Mouse (Mus musculus) midbrain, embryonic 11.5 days (tissue): ENCODE data around the gene Olfml1. TPM values are rescaled to one million over a fixed set of nuclear protein-coding genes. Genes with fewer than 3 reads are reported as not detected.

ENCODE experiments used
- ATAC-seq: fragments of 200-750 bp; cut with Nextera tagmentation; 2 replicates; pipeline ENCODE4 v1.8.0; 2017; ENCODE audit warnings: moderate TSS enrichment, moderate library complexity; ENCODE audit not compliant: low FRiP score
- DNase-seq: peaks from one replicate; pipeline ENCODE4 v3.0.0; 2015; ENCODE audit warnings: low spot score; ENCODE audit errors: missing footprints
- H3K27ac ChIP-seq: fragments of 300-500 bp; sonication (generic); 2 replicates; pipeline ENCODE4 v1.5.1; 2014; ENCODE audit warnings: low read depth, low read length
- H3K27me3 ChIP-seq: fragments of 300-500 bp; sonication (generic); 2 replicates; pipeline ENCODE4 v1.6.1; 2014; ENCODE audit warnings: mild to moderate bottlenecking, low read length, moderate library complexity, mixed read lengths; ENCODE audit not compliant: control insufficient read depth, insufficient read depth
- H3K36me3 ChIP-seq: fragments of 300-500 bp; sonication (generic); 2 replicates; pipeline ENCODE4 v1.6.1; 2014; ENCODE audit warnings: mild to moderate bottlenecking, low read length, moderate library complexity, mixed read lengths; ENCODE audit not compliant: control insufficient read depth, insufficient read depth
- H3K4me1 ChIP-seq: fragments of 300-500 bp; sonication (generic); 2 replicates; pipeline ENCODE4 v1.6.1; 2014; ENCODE audit warnings: low read length; ENCODE audit not compliant: control insufficient read depth, insufficient read depth
- H3K4me2 ChIP-seq: fragments of 300-500 bp; sonication (generic); 2 replicates; pipeline ENCODE4 v1.6.1; 2014; ENCODE audit warnings: mild to moderate bottlenecking, moderate library complexity
- H3K4me3 ChIP-seq: fragments of 300-500 bp; sonication (generic); 2 replicates; pipeline ENCODE4 v1.5.1; 2014; ENCODE audit warnings: low read depth, low read length
- H3K9ac ChIP-seq: fragments of 300-500 bp; sonication (generic); 2 replicates; pipeline ENCODE4 v1.6.1; 2014; ENCODE audit warnings: low read length
- H3K9me3 ChIP-seq: fragments of 300-500 bp; sonication (generic); 2 replicates; pipeline ENCODE4 v1.6.1; 2016; ENCODE audit warnings: low read length; ENCODE audit not compliant: control insufficient read depth
- WGBS: fragments of 180-500 bp; shearing (Covaris S2); extraction: QIAGEN DNeasy Blood & Tissue Kit; methylation state at CpG from one replicate; pipeline ENCODE4 v1.1.7; 2014; 5-methylcytosine and 5-hydroxymethylcytosine counted together
- polyA plus RNA-seq: library from polyadenylated mRNA; unstranded; fragments of >200 nt; fragmentation: Nextera tagmentation; extraction: Ambion mirVana; gene quantifications from 2 replicates; pipeline ENCODE4 v1.2.1, GENCODE M21; 2014

The Olfml1 gene
- polyA plus RNA-seq: 6.8 and 8.2 TPM in 2 replicates

DNA sequence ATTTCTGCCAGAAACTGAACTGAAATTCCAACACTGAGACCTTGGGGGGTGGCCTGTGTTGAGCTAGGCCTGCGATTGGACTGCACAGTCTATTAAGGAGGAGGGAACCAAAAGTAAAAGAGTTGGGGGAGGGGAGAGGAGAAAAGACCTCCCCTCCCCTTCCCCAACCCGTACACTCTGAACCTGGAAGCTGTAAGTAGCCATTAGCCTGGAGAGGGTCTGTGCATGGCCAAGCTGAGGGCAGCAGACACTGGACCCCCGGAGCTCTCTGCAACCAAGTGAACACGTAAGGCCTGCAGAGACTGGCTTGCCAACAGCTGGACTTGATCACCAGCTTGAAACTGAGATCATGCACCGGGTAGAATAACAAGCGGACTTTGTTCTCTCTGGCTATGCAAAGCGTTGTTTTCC lies at the start of gene Olfml1:
Gene Olfml1, plus strand, starts transcription at position 186 of the 411 bp plus-strand sequence.
- Histone ChIP-seq H3K27ac (no peak within 1 kb of the TSS), H3K27me3 (no peaks in the 10 kb centered on the region), H3K9ac (no peak within 1 kb of the TSS), H3K9me3 (no peaks in the 10 kb centered on the region), H3K4me2 (no peak within 1 kb of the TSS), H3K4me3 (no peak within 1 kb of the TSS), H3K4me1 (no peaks in the 10 kb centered on the region), H3K36me3 (no peaks in the 10 kb centered on the region)
- DNase-seq (no peak), ATAC-seq (no peak)
- 65% methylated on average over 7 of the region's 7 CpGs for WGBS

DNA sequence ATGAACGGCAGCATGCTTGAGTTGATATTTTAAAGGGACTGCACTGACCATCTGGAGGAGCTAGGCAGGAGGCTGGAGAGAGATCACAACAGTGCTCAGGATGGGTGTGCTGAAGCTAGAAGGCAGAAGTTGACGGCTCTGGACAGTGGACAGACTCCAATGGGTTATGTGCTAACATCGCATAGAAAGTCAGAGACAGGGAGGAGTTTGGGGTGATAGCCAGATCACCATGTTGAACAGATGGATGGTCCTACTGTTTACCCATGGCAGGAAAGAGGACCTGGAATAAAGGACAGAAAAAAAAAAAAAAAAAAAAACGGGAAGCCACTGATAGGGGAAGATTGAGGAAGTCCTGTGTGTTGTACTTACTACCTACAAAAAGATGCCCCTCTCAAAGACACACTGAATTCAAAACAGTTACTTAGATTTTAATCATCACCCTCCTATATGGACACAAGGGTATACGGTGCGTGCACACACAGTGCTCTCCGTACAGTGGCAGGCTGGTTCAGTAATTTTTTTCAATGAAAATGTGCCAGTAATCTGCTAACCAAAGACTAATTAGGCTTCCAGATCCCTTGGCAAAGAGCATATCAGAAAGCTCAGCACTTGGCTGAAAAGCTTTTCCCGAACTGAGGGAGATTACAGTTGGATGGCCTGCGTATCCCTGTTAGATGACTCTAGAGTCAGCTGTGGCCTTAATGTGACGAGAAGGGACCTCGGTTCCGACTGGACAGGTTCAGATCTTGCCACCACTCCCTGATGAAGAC lies 47.8 kb upstream of the Olfml1 start:
- DNase-seq: no peak
- Histone ChIP-seq H3K36me3 (no peaks in the 10 kb centered on the region), H3K4me1 (no peaks in the 10 kb centered on the region), H3K4me2 (no peak overlapping the region), H3K27ac (no peak overlapping the region), H3K4me3 (no peak overlapping the region), H3K9me3 (no peaks in the 10 kb centered on the region), H3K27me3 (no peaks in the 10 kb centered on the region), H3K9ac (no peak overlapping the region)
- WGBS: 90% methylated on average over 12 of the region's 12 CpGs
- no peak for ATAC-seq

DNA sequence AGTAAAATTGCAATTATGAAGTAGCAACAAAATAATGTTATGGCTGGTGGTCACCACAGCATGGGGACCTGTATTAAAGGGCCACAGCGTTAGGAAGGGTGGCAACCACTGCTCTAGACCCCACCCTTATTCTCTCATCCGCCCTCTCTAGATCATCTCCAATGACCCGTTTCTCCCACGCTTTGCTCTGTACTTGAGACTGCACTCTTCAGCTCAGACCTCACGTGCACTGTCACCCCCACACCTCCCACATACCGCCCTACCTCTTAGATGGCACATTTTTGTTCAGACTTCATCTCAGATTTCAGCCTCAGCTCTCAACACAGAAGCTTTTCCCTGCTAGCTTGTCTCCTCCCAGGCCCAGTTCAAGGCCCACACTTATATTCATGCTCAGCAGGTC lies 45.8 kb upstream of the Olfml1 start:
- Histone ChIP-seq H3K36me3 (no peaks in the 10 kb centered on the region), H3K4me1 (no peaks in the 10 kb centered on the region), H3K9me3 (no peaks in the 10 kb centered on the region), H3K27ac (no peak overlapping the region), H3K9ac (no peak overlapping the region), H3K4me3 (no peak overlapping the region), H3K4me2 (no peak overlapping the region), H3K27me3 (no peaks in the 10 kb centered on the region)
- 87% methylated on average over 6 of the region's 6 CpGs for WGBS
- no peak for DNase-seq
- no peak for ATAC-seq

- Histone ChIP-seq H3K4me3 (no peak overlapping the region), H3K27ac (no peak overlapping the region), H3K9ac (no peak overlapping the region), H3K36me3 (no peaks in the 10 kb centered on the region), H3K4me1 (no peaks in the 10 kb centered on the region), H3K27me3 (no peaks in the 10 kb centered on the region), H3K9me3 (no peaks in the 10 kb centered on the region), H3K4me2 (no peak overlapping the region)
- DNase-seq (no peak), ATAC-seq (peak; percentile 69)
- 36% methylated on average over 1 of the region's 1 CpGs for WGBS
Observed at GRCm38 (mm10) chr7:107526299-107526698, 40.9 kb upstream of the Olfml1 start.

DNA sequence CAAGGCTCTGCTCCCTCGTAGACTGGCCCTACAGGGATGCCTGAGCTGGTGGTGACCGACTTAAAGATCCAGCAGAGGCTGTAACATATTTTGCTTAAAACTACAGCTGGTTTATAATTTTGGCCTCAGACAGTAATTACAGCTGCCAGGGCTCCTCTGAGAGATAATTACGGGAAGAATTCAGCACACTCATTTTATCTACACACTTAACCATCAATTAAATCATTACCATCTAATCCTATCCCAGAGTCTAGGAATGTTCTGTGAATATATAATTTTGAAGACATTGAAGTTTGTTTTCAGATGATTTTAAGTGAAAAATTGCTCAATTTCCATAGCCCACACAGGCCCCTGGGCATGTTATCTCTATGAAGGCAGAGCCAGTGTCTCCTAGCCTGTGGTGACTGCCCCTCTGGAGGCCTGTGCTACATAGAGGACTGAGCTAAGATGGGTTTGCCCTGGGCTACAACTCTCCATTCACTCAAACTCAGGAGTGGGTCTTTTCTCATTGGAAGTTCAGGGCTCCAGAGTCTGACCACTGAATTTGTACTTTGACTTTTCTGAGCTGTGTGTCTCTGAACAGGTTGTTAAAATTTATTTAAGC lies 39.0 kb upstream of the Olfml1 start:
- no peak for ATAC-seq
- no peak overlapping the region for H3K4me3 ChIP-seq
- no peak overlapping the region for H3K27ac ChIP-seq
- no peaks in the 10 kb centered on the region for H3K9me3 ChIP-seq
- H3K36me3 ChIP-seq: no peaks in the 10 kb centered on the region
- DNase-seq: no peak
- no peaks in the 10 kb centered on the region for H3K4me1 ChIP-seq
- H3K4me2 ChIP-seq: no peak overlapping the region
- no peaks in the 10 kb centered on the region for H3K27me3 ChIP-seq
- H3K9ac ChIP-seq: no peak overlapping the region
- 92% methylated on average over 3 of the region's 3 CpGs for WGBS

DNA sequence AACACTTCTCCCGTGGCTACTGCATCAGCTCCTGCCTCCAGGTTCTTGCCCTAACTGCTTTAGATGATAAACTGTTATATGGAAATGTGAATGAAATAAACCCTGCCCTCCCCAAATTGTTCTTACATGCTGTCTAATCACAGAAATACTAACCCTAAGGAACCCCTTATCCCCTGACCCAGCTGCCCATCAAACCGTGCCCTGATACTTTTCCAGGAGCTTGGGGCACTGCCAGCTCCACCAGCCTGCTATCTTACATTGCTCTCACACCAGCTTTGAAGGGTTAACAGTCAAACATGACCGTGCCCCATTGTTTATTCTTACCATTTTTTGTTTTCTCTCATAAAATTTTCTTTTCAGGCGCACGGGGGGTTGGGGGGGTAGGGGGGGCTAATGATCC lies 37.9 kb upstream of the Olfml1 start:
- H3K9ac ChIP-seq: no peak overlapping the region
- DNase-seq (no peak), ATAC-seq (no peak)
- no peaks in the 10 kb centered on the region for H3K9me3 ChIP-seq
- no peaks in the 10 kb centered on the region for H3K4me1 ChIP-seq
- no peak overlapping the region for H3K4me2 ChIP-seq
- 82% methylated on average over 5 of the region's 5 CpGs for WGBS
- H3K4me3 ChIP-seq: no peak overlapping the region
- H3K36me3 ChIP-seq: no peaks in the 10 kb centered on the region
- H3K27me3 ChIP-seq: no peaks in the 10 kb centered on the region
- no peak overlapping the region for H3K27ac ChIP-seq

DNA sequence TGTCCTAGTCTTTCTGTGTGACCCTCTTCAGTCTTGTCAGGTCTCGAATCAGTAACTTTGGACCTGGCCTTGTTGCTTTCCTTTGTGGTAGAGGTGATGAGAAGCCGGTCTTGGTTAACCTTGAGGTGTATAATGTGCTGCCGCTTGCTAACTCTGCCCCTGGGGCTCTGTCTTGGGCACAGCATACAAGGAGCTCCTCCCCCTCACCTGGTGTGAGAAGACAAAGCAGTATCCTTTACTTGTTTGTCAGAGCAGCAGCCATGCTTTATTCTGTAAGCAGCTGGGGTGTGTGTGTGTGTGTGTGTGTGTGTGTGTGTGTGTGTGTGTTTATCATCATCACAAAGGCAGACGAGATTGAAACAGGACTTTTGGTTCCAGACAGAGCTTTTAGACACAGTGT lies 31.9 kb upstream of the Olfml1 start:
- ATAC-seq (no peak), DNase-seq (no peak)
- no peaks in the 10 kb centered on the region for H3K27me3 ChIP-seq
- no peak overlapping the region for H3K9ac ChIP-seq
- no peak overlapping the region for H3K4me3 ChIP-seq
- H3K4me2 ChIP-seq: no peak overlapping the region
- H3K27ac ChIP-seq: no peak overlapping the region
- WGBS: 86% methylated on average over 4 of the region's 4 CpGs
- H3K36me3 ChIP-seq: no peaks in the 10 kb centered on the region
- H3K9me3 ChIP-seq: no peaks in the 10 kb centered on the region
- no peaks in the 10 kb centered on the region for H3K4me1 ChIP-seq

DNA sequence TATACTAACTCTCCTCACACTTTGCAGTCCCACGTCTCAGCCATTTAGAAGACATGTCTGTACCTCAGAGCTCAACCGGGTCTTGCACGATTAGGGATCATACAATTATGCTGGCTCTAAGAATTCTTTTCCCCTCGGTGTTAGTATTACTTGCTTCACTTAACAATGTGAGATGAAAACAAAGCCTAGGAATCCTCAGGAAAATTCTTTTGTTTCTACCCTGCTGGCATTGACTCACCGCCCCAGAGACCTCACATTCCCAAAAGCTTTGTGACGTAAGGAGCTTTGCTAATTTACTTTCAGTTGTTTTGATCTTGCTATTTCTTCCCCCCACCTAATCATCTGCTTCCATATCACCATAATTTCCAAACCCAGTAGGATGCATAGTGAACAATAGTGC lies 30.7 kb upstream of the Olfml1 start:
- H3K4me2 ChIP-seq: no peak overlapping the region
- 51% methylated on average over 6 of the region's 6 CpGs for WGBS
- H3K36me3 ChIP-seq: no peaks in the 10 kb centered on the region
- H3K27ac ChIP-seq: no peak overlapping the region
- no peak overlapping the region for H3K4me3 ChIP-seq
- H3K27me3 ChIP-seq: no peaks in the 10 kb centered on the region
- H3K9me3 ChIP-seq: no peaks in the 10 kb centered on the region
- H3K9ac ChIP-seq: no peak overlapping the region
- no peak for DNase-seq
- ATAC-seq: no peak
- no peaks in the 10 kb centered on the region for H3K4me1 ChIP-seq

DNA sequence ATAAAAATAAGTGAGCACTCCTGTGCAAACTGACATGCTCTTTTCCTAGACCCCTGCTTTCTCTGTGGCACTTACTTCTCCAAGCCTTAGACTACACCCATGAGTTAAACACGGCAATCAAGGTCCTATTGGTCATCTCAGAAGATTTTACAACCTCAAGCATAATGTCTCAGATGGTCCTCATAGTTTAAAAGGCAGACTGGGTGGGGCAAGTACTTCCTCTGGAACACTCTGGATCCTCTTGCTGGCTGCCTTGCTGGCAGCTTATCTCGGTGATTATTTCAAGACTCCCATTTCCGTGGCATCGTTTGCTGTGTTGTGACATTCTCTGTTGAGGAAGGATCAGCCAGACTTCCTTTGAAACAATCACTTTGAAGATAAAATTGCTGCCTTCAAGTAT lies 27.2 kb upstream of the Olfml1 start:
- WGBS: 75% methylated on average over 4 of the region's 4 CpGs
- H3K4me3 ChIP-seq: no peak overlapping the region
- no peaks in the 10 kb centered on the region for H3K27me3 ChIP-seq
- H3K9me3 ChIP-seq: no peaks in the 10 kb centered on the region
- no peaks in the 10 kb centered on the region for H3K4me1 ChIP-seq
- H3K27ac ChIP-seq: no peak overlapping the region
- H3K9ac ChIP-seq: no peak overlapping the region
- ATAC-seq (no peak), DNase-seq (no peak)
- H3K4me2 ChIP-seq: no peak overlapping the region
- H3K36me3 ChIP-seq: no peaks in the 10 kb centered on the region
